Mouse (Mus musculus): ENCODE results near the gene Chst14. TPM values are rescaled to one million over a fixed set of nuclear protein-coding genes. Genes with fewer than 3 reads are reported as not detected.

Chst14 gene
- polyA plus RNA-seq, 1 experiment from 2014 or later, result 17.1 TPM

DNA sequence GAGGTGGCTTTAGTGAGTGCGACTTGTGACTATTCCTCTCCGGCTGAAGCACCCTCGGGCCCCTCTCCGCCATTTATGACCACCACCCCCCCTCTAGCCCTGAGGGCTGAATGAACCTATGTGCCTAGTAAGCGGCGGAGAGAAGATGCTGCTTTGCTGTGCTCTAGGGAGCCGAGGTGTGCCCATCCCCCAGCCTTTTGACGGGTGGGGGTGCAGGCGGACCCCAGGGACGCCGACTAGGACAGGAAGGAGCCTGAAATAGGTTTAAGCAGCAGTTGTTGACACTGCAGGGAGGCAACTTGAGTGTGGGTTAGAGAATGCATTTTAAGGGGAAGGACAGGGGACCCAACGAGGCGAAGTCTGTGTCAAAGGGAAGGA lies 29.4 kb upstream of the Chst14 start:
- Histone ChIP-seq H3K36me3 (ENCODE audit: control insufficient read depth, insufficient read depth) (no peaks in the 10 kb centered on the region), H3K27me3 (ENCODE audit: control insufficient read depth, insufficient read depth, low read length) (peaks cover 65% of the 10 kb centered on the region), H3K9ac (ENCODE audit: low read length) (peak overlapping the region; percentile 66), H3K4me2 (ENCODE audit: low read depth, low read length) (peak overlapping the region; percentile 94), H3K9me3 (replicated peaks; ENCODE audit: control insufficient read depth, low read length) (no peaks in the 10 kb centered on the region), H3K27ac (ENCODE audit: low read length) (no peak overlapping the region), H3K4me1 (ENCODE audit: control insufficient read depth, insufficient read depth, low read length) (peaks cover 16% of the 10 kb centered on the region), H3K4me3 (ENCODE audit: low read length) (peak overlapping the region; percentile 61)
- no peak for ATAC-seq (replicated peaks; ENCODE audit: extremely low read depth, insufficient read depth, low FRiP score)
- 1% methylated on average over 13 of the region's 13 CpGs for WGBS

DNA sequence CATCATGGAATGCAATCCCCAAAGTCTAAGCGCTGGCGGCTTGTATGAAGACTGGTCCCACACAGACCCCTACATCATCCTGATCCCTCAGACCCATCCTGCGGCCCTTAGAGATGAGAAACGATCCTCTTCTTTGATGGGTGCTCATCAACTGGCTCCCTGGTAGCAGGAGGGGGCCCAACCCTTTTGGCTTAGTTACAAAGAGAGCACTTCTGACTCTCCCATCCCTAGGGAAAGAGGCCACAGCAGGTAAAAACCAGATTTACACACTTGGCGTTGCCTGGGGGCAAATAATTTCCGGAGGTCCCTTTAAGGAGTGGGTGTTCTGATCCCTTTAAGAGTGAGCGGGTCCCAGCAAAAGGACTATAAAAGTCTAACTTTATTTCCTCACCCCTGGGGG lies 28.9 kb upstream of the Chst14 start:
- Histone ChIP-seq H3K4me1 (ENCODE audit: control insufficient read depth, insufficient read depth, low read length) (peaks cover 16% of the 10 kb centered on the region), H3K4me3 (ENCODE audit: low read length) (peak overlapping the region; percentile 61), H3K9ac (ENCODE audit: low read length) (no peak overlapping the region; the same call in 1 of the 2 replicates), H3K27ac (ENCODE audit: low read length) (no peak overlapping the region), H3K4me2 (ENCODE audit: low read depth, low read length) (peak overlapping the region; percentile 94; the same call in 1 of the 2 replicates), H3K27me3 (ENCODE audit: control insufficient read depth, insufficient read depth, low read length) (peaks cover 62% of the 10 kb centered on the region), H3K36me3 (ENCODE audit: control insufficient read depth, insufficient read depth) (no peaks in the 10 kb centered on the region), H3K9me3 (replicated peaks; ENCODE audit: control insufficient read depth, low read length) (no peaks in the 10 kb centered on the region)
- WGBS, result 7% methylated on average over 7 of the region's 7 CpGs
- no peak for ATAC-seq (replicated peaks; ENCODE audit: extremely low read depth, insufficient read depth, low FRiP score)

DNA sequence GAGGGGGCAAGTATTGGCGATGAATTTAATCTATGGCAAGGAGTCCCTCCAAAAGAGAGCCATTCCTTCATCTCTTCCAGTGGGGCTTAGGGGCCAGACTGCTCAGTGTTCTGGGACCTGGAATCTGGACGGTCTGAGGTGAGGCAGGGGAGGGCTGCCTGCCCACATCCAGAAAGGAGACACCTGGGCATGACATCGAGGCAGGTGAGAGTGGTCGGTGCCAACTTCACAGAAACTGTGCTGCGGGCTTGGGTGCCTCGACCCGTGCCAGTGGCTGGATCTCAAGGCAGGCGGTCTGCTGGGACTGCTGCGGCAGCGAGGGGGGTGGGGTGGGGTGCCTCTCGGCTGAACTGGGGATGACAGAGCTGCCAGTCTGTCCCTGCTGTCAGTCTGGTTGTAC lies 28.5 kb upstream of the Chst14 start:
- Histone ChIP-seq H3K36me3 (ENCODE audit: control insufficient read depth, insufficient read depth) (no peaks in the 10 kb centered on the region), H3K9ac (ENCODE audit: low read length) (no peak overlapping the region), H3K4me1 (ENCODE audit: control insufficient read depth, insufficient read depth, low read length) (peaks cover 18% of the 10 kb centered on the region), H3K27ac (ENCODE audit: low read length) (no peak overlapping the region), H3K9me3 (replicated peaks; ENCODE audit: control insufficient read depth, low read length) (no peaks in the 10 kb centered on the region), H3K4me3 (ENCODE audit: low read length) (no peak overlapping the region), H3K4me2 (ENCODE audit: low read depth, low read length) (no peak overlapping the region), H3K27me3 (ENCODE audit: control insufficient read depth, insufficient read depth, low read length) (peaks cover 62% of the 10 kb centered on the region)
- 2% methylated on average over 11 of the region's 11 CpGs for WGBS
- no peak for ATAC-seq (replicated peaks; ENCODE audit: extremely low read depth, insufficient read depth, low FRiP score)

DNA sequence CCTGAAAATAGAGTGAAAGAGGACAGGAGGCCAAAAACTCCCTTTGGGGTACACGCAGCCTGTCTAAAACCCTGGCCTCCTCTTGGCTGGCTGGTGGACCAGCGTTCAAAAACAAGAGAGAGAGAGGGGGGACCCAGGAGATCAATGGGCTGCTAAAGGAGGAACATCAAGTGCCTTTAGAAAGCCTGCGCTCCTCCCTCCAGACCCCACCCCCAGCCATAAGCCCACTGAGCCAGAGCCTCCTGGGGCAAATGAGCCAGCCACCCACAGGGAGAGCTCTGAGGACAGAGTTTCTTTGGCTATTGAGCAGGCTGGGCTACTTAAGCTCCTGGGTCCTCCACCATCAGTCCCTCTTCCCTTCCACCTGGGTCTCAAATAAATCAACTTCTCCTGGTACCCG lies 27.5 kb upstream of the Chst14 start:
- Histone ChIP-seq H3K9me3 (replicated peaks; ENCODE audit: control insufficient read depth, low read length) (no peaks in the 10 kb centered on the region), H3K36me3 (ENCODE audit: control insufficient read depth, insufficient read depth) (no peaks in the 10 kb centered on the region), H3K27ac (ENCODE audit: low read length) (no peak overlapping the region), H3K4me2 (ENCODE audit: low read depth, low read length) (no peak overlapping the region), H3K4me3 (ENCODE audit: low read length) (no peak overlapping the region), H3K9ac (ENCODE audit: low read length) (no peak overlapping the region), H3K27me3 (ENCODE audit: control insufficient read depth, insufficient read depth, low read length) (peaks cover 59% of the 10 kb centered on the region), H3K4me1 (ENCODE audit: control insufficient read depth, insufficient read depth, low read length) (peaks cover 28% of the 10 kb centered on the region)
- WGBS, result 14% methylated on average over 4 of the region's 4 CpGs
- ATAC-seq (replicated peaks; ENCODE audit: extremely low read depth, insufficient read depth, low FRiP score), result no peak

DNA sequence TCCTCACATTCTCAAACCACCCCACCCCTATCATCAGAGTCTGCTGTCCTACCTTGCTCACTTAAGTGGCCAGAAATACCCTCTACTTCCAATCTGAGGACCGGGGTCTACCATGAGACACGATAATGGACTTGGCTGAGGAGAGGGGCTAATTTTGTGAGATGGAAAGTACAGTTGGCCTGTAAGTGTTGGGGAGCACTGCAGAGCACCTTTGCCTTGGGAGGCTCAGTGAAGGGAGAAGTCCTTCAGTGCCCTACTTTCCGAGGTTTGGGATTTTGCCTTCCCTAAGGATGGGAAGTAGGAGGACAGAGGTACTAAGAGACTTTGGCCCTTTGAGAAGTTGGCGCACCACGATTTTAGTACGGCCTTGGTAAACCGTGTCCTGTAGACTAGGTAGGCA lies 27.0 kb upstream of the Chst14 start:
- Histone ChIP-seq H3K4me3 (ENCODE audit: low read length) (no peak overlapping the region), H3K36me3 (ENCODE audit: control insufficient read depth, insufficient read depth) (no peaks in the 10 kb centered on the region), H3K27ac (ENCODE audit: low read length) (no peak overlapping the region), H3K9ac (ENCODE audit: low read length) (no peak overlapping the region), H3K9me3 (replicated peaks; ENCODE audit: control insufficient read depth, low read length) (no peaks in the 10 kb centered on the region), H3K27me3 (ENCODE audit: control insufficient read depth, insufficient read depth, low read length) (peaks cover 54% of the 10 kb centered on the region), H3K4me1 (ENCODE audit: control insufficient read depth, insufficient read depth, low read length) (peaks cover 30% of the 10 kb centered on the region), H3K4me2 (ENCODE audit: low read depth, low read length) (no peak overlapping the region)
- 23% methylated on average over 7 of the region's 7 CpGs for WGBS
- ATAC-seq (replicated peaks; ENCODE audit: extremely low read depth, insufficient read depth, low FRiP score), result no peak

DNA sequence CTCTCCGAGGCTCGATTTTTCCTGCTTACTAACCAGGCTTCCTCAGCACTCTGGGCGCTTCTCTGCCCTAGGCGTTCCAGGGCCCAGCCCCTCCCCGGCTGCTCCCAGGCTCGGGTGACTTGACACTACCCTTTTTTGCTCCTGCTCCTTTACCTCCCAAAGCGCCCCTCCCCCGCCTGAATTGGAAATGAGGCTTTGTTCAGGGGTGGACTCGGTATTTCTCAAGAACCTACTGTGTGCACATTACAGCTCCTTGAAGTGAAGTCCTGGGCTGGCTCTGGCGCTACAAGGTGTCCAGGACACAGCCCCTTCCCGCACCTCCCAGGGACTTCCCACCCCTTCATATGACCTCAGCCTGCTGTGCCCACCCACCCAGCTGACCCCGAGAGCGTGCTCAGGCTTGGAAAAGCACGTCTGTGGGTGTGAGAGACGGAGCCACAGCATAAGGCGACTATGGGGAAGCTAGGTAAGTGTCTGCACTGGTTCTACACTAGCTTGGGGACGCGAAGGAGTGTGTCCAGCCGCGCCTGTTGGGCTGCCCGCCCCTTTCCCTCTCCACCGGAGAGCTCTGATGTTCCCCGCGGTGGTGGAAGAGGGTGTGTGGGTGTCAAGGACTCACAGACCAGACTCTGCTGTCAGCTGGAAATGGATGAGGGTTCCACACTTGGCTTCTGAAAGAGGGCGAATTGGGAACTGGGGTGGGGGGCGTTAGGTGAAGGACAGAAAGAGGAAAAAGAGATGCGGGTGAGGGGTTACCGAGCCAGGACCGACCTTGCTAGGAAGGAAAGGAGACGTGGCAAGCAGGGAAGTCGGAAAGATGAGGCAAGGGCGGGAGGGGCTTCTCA lies 26.1 kb upstream of the Chst14 start, which contains the start of gene Bahd1:
Gene Bahd1, plus strand, starts transcription at position 397 of the 845 bp plus-strand sequence.
- H3K4me1 ChIP-seq (ENCODE audit: control insufficient read depth, insufficient read depth, low read length), result peaks cover 30% of the 10 kb centered on the region
- peaks cover 45% of the 10 kb centered on the region for H3K27me3 ChIP-seq (ENCODE audit: control insufficient read depth, insufficient read depth, low read length)
- H3K9me3 ChIP-seq (replicated peaks; ENCODE audit: control insufficient read depth, low read length), result no peaks in the 10 kb centered on the region
- H3K27ac ChIP-seq (ENCODE audit: low read length), result peak within 1 kb of the TSS; percentile 10; the same call in 1 of the 2 replicates
- H3K9ac ChIP-seq (ENCODE audit: low read length), result peak within 1 kb of the TSS; percentile 66
- 1% methylated on average over 32 of the region's 32 CpGs for WGBS
- H3K4me2 ChIP-seq (ENCODE audit: low read depth, low read length), result peak within 1 kb of the TSS; percentile 100
- peak within 1 kb of the TSS; percentile 94 for H3K4me3 ChIP-seq (ENCODE audit: low read length)
- no peak for ATAC-seq (replicated peaks; ENCODE audit: extremely low read depth, insufficient read depth, low FRiP score)
- no peaks in the 10 kb centered on the region for H3K36me3 ChIP-seq (ENCODE audit: control insufficient read depth, insufficient read depth)

DNA sequence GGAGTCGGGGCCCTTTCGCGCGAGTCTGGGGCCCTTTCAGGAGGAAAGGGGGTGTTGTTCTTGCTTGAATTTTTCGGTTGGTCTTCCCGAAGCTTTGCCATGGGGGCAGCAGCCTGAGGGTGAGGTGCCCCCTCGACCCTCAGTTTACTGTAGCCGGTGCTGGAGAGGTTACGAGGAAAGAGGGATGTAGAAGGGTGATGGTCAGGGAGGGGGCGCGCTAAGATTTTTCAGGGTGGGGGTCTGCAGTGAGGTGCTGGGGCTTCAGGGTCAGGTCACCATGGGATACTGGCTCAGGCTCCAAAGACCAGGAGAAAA lies 25.5 kb upstream of the Chst14 start:
- peaks cover 41% of the 10 kb centered on the region for H3K27me3 ChIP-seq (ENCODE audit: control insufficient read depth, insufficient read depth, low read length)
- peaks cover 30% of the 10 kb centered on the region for H3K4me1 ChIP-seq (ENCODE audit: control insufficient read depth, insufficient read depth, low read length)

DNA sequence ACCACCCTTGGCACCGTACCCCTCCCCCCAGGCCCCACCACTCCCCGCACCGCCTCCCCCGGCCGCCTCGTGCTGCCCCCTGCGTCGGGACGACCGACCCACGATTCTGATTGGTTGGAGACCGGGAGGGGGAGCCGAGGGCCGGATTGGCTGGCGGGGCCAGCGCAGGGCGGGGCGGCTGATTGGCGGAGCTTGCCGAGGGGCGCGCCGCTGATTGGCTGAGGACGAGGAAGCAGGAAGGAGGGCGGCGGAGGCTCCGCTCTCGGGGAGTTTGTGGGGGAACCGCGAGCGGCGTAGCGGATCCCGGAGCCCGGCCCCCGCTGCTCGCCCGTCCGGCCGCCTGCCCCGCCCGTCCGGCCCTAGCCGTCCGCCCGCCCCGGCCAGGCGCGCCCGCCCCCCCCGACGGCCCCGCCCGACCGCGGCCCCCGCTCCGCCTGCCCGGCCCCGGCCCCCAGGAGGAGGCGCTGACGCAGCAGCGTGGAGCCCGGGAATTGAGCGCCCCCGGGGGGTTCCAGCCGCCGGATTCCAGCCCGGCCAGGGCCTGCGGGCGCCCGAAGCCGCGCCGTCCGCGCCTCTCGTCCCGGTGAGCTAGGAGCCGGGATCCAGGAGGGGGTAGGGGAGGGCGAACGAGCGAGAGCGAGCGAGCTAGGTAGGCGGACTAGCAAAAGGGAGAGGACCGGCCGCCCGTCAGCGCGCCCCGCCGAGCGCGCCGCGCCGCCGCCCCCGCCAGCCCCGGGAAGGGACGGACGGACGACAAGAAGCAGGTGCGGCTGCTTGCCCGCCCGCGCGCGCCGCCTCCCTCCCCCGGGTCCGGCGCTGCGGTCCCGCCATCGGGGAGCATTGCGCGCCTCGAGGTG lies 24.9 kb upstream of the Chst14 start:
- peak overlapping the region; percentile 94 for H3K4me3 ChIP-seq (ENCODE audit: low read length)
- peak overlapping the region; percentile 100 for H3K4me2 ChIP-seq (ENCODE audit: low read depth, low read length)
- under 1% methylated on average over 80 of the region's 120 CpGs for WGBS

More for the DNA sequence above, 25.5 kb upstream of the Chst14 start:
- H3K4me2 ChIP-seq (ENCODE audit: low read depth, low read length), result peak overlapping the region; percentile 100
- H3K9me3 ChIP-seq (replicated peaks; ENCODE audit: control insufficient read depth, low read length), result no peaks in the 10 kb centered on the region
- peak overlapping the region; percentile 94 for H3K4me3 ChIP-seq (ENCODE audit: low read length)
- peak overlapping the region; percentile 66 for H3K9ac ChIP-seq (ENCODE audit: low read length)
- WGBS, result 3% methylated on average over 11 of the region's 11 CpGs
- no peaks in the 10 kb centered on the region for H3K36me3 ChIP-seq (ENCODE audit: control insufficient read depth, insufficient read depth)
- peak overlapping the region; percentile 10; the same call in 1 of the 2 replicates for H3K27ac ChIP-seq (ENCODE audit: low read length)
- no peak; the same call in 1 of the 2 replicates for ATAC-seq (replicated peaks; ENCODE audit: extremely low read depth, insufficient read depth, low FRiP score)

More for the DNA sequence above, 24.9 kb upstream of the Chst14 start:
- Histone ChIP-seq H3K9me3 (replicated peaks; ENCODE audit: control insufficient read depth, low read length) (no peaks in the 10 kb centered on the region), H3K27me3 (ENCODE audit: control insufficient read depth, insufficient read depth, low read length) (peaks cover 37% of the 10 kb centered on the region), H3K36me3 (ENCODE audit: control insufficient read depth, insufficient read depth) (no peaks in the 10 kb centered on the region), H3K4me1 (ENCODE audit: control insufficient read depth, insufficient read depth, low read length) (peaks cover 30% of the 10 kb centered on the region), H3K27ac (ENCODE audit: low read length) (peak overlapping the region; percentile 77), H3K9ac (ENCODE audit: low read length) (peak overlapping the region; percentile 93)
- ATAC-seq (replicated peaks; ENCODE audit: extremely low read depth, insufficient read depth, low FRiP score), result peak; percentile 92

Measured in heart, embryonic 16.5 days (tissue).